Mouse (Mus musculus): ENCODE measurements at regions not wholly inside any gene's neighbourhood (a gene's known extent, or its start where the extent isn't known, plus 50 kb on each side); places are given as distances from the start of the nearest gene placed in this dataset.

GRCm38 (mm10) chr15:61544074-61544473 is 621.3 kb upstream of the A1bg start:
- Histone ChIP-seq H3K9me3 (ENCODE audit: control insufficient read depth, low read length) (no peaks in the 10 kb centered on the region), H3K4me1 (replicated peaks; ENCODE audit: control insufficient read depth, insufficient read depth) (no peaks in the 10 kb centered on the region; the same call in 1 of the 2 replicates), H3K4me2 (replicated peaks; ENCODE audit: low read depth) (no peak overlapping the region), H3K9ac (ENCODE audit: low read length) (no peak overlapping the region), H3K27me3 (ENCODE audit: control insufficient read depth, insufficient read depth, low read length) (no peaks in the 10 kb centered on the region), H3K36me3 (ENCODE audit: control insufficient read depth, insufficient read depth, low read length) (no peaks in the 10 kb centered on the region), H3K4me3 (ENCODE audit: low read depth, low read length) (no peak overlapping the region), H3K27ac (replicated peaks) (no peak overlapping the region)
- TF ChIP-seq CTCF (IDR thresholded peaks at IDR 0.05; ENCODE audit: low read depth) (no peak), EP300 (optimal IDR thresholded peaks at IDR 0.05) (no peak)
- no peak for ATAC-seq (ENCODE audit: low FRiP score, low TSS enrichment)
- no peak for DNase-seq (ENCODE audit: low spot score)
- WGBS: 53% methylated on average over 2 of the region's 2 CpGs

GRCm38 (mm10) chr15:61541643-61542042 is 618.8 kb upstream of the A1bg start:
- DNase-seq (ENCODE audit: low spot score) (no peak), ATAC-seq (ENCODE audit: low FRiP score, low TSS enrichment) (no peak)
- no peak for TF ChIP-seq CTCF (IDR thresholded peaks at IDR 0.05; ENCODE audit: low read depth)
- TF ChIP-seq EP300 (optimal IDR thresholded peaks at IDR 0.05): no peak
- Histone ChIP-seq H3K4me3 (ENCODE audit: low read depth, low read length) (no peak overlapping the region), H3K9me3 (ENCODE audit: control insufficient read depth, low read length) (no peaks in the 10 kb centered on the region), H3K27me3 (ENCODE audit: control insufficient read depth, insufficient read depth, low read length) (no peaks in the 10 kb centered on the region), H3K9ac (ENCODE audit: low read length) (no peak overlapping the region), H3K27ac (replicated peaks) (no peak overlapping the region), H3K4me2 (replicated peaks; ENCODE audit: low read depth) (no peak overlapping the region), H3K4me1 (replicated peaks; ENCODE audit: control insufficient read depth, insufficient read depth) (no peaks in the 10 kb centered on the region; the same call in 1 of the 2 replicates), H3K36me3 (ENCODE audit: control insufficient read depth, insufficient read depth, low read length) (no peaks in the 10 kb centered on the region)
- WGBS: 55% methylated on average over 4 of the region's 4 CpGs

- peak; percentile 28 for DNase-seq (ENCODE audit: low spot score)
These were observed 618.1 kb upstream of the A1bg start for GRCm38 (mm10) chr15:61540753-61541421.

GRCm38 (mm10) chr15:61538930-61539329 is 616.1 kb upstream of the A1bg start:
- Histone ChIP-seq H3K36me3 (ENCODE audit: control insufficient read depth, insufficient read depth, low read length) (no peaks in the 10 kb centered on the region), H3K4me3 (ENCODE audit: low read depth, low read length) (no peak overlapping the region), H3K9me3 (ENCODE audit: control insufficient read depth, low read length) (no peaks in the 10 kb centered on the region), H3K4me1 (replicated peaks; ENCODE audit: control insufficient read depth, insufficient read depth) (no peaks in the 10 kb centered on the region; the same call in 1 of the 2 replicates), H3K27ac (replicated peaks) (no peak overlapping the region), H3K9ac (ENCODE audit: low read length) (no peak overlapping the region), H3K27me3 (ENCODE audit: control insufficient read depth, insufficient read depth, low read length) (no peaks in the 10 kb centered on the region), H3K4me2 (replicated peaks; ENCODE audit: low read depth) (no peak overlapping the region)
- WGBS: 74% methylated on average over 5 of the region's 5 CpGs
- ATAC-seq (ENCODE audit: low FRiP score, low TSS enrichment) (no peak), DNase-seq (ENCODE audit: low spot score) (no peak)
- TF ChIP-seq CTCF (IDR thresholded peaks at IDR 0.05; ENCODE audit: low read depth): no peak
- no peak for TF ChIP-seq EP300 (optimal IDR thresholded peaks at IDR 0.05)

More at GRCm38 (mm10) chr15:61540753-61541421, 618.1 kb upstream of the A1bg start:
- Histone ChIP-seq H3K4me3 (ENCODE audit: low read depth, low read length) (no peak overlapping the region), H3K27ac (replicated peaks) (peak overlapping the region; percentile 45; the same call in 1 of the 2 replicates), H3K9me3 (ENCODE audit: control insufficient read depth, low read length) (no peaks in the 10 kb centered on the region), H3K36me3 (ENCODE audit: control insufficient read depth, insufficient read depth, low read length) (no peaks in the 10 kb centered on the region), H3K4me1 (replicated peaks; ENCODE audit: control insufficient read depth, insufficient read depth) (no peaks in the 10 kb centered on the region; the same call in 1 of the 2 replicates), H3K27me3 (ENCODE audit: control insufficient read depth, insufficient read depth, low read length) (no peaks in the 10 kb centered on the region), H3K9ac (ENCODE audit: low read length) (no peak overlapping the region), H3K4me2 (replicated peaks; ENCODE audit: low read depth) (no peak overlapping the region)
- TF ChIP-seq CTCF (IDR thresholded peaks at IDR 0.05; ENCODE audit: low read depth): no peak
- no peak for TF ChIP-seq EP300 (optimal IDR thresholded peaks at IDR 0.05)
- 45% methylated on average over 10 of the region's 10 CpGs for WGBS
- ATAC-seq (ENCODE audit: low FRiP score, low TSS enrichment): peak; percentile 80

GRCm38 (mm10) chr15:61538169-61538755 is 615.5 kb upstream of the A1bg start:
- 72% methylated on average over 4 of the region's 4 CpGs for WGBS
- TF ChIP-seq EP300 (optimal IDR thresholded peaks at IDR 0.05) (no peak), CTCF (IDR thresholded peaks at IDR 0.05; ENCODE audit: low read depth) (no peak)

GRCm38 (mm10) chr15:61536332-61536716 is 613.5 kb upstream of the A1bg start:
- H3K4me1 ChIP-seq (replicated peaks; ENCODE audit: control insufficient read depth, insufficient read depth): no peaks in the 10 kb centered on the region; the same call in 1 of the 2 replicates
- no peaks in the 10 kb centered on the region for H3K36me3 ChIP-seq (ENCODE audit: control insufficient read depth, insufficient read depth, low read length)
- no peak overlapping the region for H3K4me2 ChIP-seq (replicated peaks; ENCODE audit: low read depth)
- peak overlapping the region; percentile 14; the same call in 1 of the 2 replicates for H3K27ac ChIP-seq (replicated peaks)
- ATAC-seq (ENCODE audit: low FRiP score, low TSS enrichment) (no peak; the same call in 1 of the 2 replicates), DNase-seq (ENCODE audit: low spot score) (no peak)
- 43% methylated on average over 2 of the region's 2 CpGs for WGBS
- no peak overlapping the region for H3K9ac ChIP-seq (ENCODE audit: low read length)
- no peak overlapping the region for H3K4me3 ChIP-seq (ENCODE audit: low read depth, low read length)
- H3K9me3 ChIP-seq (ENCODE audit: control insufficient read depth, low read length): no peaks in the 10 kb centered on the region
- TF ChIP-seq CTCF (IDR thresholded peaks at IDR 0.05; ENCODE audit: low read depth) (no peak), EP300 (optimal IDR thresholded peaks at IDR 0.05) (no peak)
- H3K27me3 ChIP-seq (ENCODE audit: control insufficient read depth, insufficient read depth, low read length): no peaks in the 10 kb centered on the region

More at GRCm38 (mm10) chr15:61538169-61538755, 615.5 kb upstream of the A1bg start:
- H3K27me3 ChIP-seq (ENCODE audit: control insufficient read depth, insufficient read depth, low read length): no peaks in the 10 kb centered on the region
- no peaks in the 10 kb centered on the region; the same call in 1 of the 2 replicates for H3K4me1 ChIP-seq (replicated peaks; ENCODE audit: control insufficient read depth, insufficient read depth)
- DNase-seq (ENCODE audit: low spot score) (no peak), ATAC-seq (ENCODE audit: low FRiP score, low TSS enrichment) (no peak)
- H3K36me3 ChIP-seq (ENCODE audit: control insufficient read depth, insufficient read depth, low read length): no peaks in the 10 kb centered on the region
- H3K4me2 ChIP-seq (replicated peaks; ENCODE audit: low read depth): no peak overlapping the region
- no peak overlapping the region for H3K9ac ChIP-seq (ENCODE audit: low read length)
- no peak overlapping the region for H3K27ac ChIP-seq (replicated peaks)
- no peak overlapping the region for H3K4me3 ChIP-seq (ENCODE audit: low read depth, low read length)
- no peaks in the 10 kb centered on the region for H3K9me3 ChIP-seq (ENCODE audit: control insufficient read depth, low read length)

All from stomach, postnatal 0 days (tissue).